Mouse (Mus musculus): ENCODE data around the gene Ihh. TPM values are rescaled to one million over a fixed set of nuclear protein-coding genes. Genes with fewer than 3 reads are reported as not detected.

Gene Ihh
- polyA plus RNA-seq, 1 experiment from 2014 or later = 0.17 TPM

DNA sequence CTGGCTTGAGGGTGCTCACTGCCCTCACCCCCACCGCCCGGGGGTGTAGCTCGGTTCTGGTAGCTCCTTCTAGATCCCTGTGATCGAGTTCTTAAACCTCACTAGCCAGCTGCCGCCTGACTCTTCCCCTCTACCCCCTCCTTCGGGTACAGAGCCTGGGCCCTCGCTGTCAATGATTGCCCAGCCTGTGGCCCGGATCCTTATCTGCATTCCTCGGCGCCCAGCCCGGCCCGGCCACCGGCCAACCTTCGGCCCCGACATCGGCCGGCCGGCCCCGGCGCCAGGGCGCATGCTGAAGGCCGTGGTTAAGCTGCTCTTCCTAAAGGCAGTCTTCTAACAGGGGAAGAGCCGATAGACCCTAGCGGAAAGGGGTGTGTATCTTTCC lies 1.8 kb downstream of the Ihh start:
- peak overlapping the region; percentile 19 for H3K4me3 ChIP-seq (ENCODE audit: low read length)
- H3K4me2 ChIP-seq (ENCODE audit: low read depth, low read length) = peak overlapping the region; percentile 62; the same call in 1 of the 2 replicates
- no peak overlapping the region for H3K27ac ChIP-seq (ENCODE audit: low read length)
- H3K27me3 ChIP-seq (ENCODE audit: control insufficient read depth, insufficient read depth, low read length) = peaks cover 97% of the 10 kb centered on the region
- 3% methylated on average over 24 of the region's 24 CpGs for WGBS
- H3K9ac ChIP-seq (ENCODE audit: low read length) = no peak overlapping the region
- ATAC-seq (replicated peaks; ENCODE audit: extremely low read depth, insufficient read depth, low FRiP score) = no peak
- no peaks in the 10 kb centered on the region for H3K36me3 ChIP-seq (ENCODE audit: control insufficient read depth, insufficient read depth)
- H3K4me1 ChIP-seq (ENCODE audit: control insufficient read depth, insufficient read depth, low read length) = peaks cover 26% of the 10 kb centered on the region
- no peaks in the 10 kb centered on the region for H3K9me3 ChIP-seq (replicated peaks; ENCODE audit: control insufficient read depth, low read length)

DNA sequence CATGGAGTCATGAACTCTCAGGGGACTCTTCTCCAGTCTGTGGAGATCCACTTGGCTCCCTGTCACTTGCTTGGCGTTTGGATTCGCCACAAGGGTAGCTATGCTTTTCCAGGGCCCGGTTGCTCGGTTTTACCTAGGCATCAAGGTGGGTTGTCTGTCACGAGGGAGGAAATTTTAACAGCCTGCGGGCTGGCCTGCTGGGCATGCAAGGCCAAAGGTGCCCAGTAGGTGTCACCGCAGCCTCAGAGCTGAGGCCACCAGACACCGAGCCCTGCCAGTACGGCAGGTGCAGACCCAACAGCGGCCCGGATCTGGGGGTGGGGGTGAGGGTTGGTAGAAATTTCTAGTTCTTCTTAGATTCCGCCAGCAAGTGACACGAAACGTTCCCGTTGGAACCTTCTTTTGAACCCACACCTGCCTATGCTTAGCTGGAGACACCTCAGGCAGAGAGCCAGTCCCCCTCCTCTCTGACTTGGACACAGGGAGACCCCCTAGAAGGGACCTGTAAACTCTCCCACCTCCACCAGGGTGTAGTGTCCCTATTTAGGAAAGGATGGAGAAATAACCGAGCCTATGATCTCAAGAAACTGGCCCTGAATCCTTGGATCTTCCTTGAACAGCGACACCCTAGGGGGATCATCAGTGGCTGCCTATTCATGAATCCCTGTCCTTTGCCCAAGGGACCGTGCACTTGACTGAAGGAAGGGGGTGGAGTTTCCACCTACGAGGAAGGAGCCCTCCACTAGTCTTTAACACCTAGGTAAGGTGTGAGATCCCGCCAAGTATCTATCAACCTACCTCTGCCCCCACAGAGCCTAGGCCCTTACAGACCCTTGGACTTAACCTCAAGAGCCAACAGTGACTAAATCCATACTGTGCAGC lies 2.4 kb downstream of the Ihh start:
- 0 out of 2 replicates have a peak overlapping the region, but pooled peaks have one; percentile 6 for H3K4me3 ChIP-seq (ENCODE audit: low read length)
- H3K27ac ChIP-seq (ENCODE audit: low read length) = no peak overlapping the region
- peak overlapping the region; percentile 66; the same call in 1 of the 2 replicates for H3K4me2 ChIP-seq (ENCODE audit: low read depth, low read length)
- no peaks in the 10 kb centered on the region for H3K9me3 ChIP-seq (replicated peaks; ENCODE audit: control insufficient read depth, low read length)
- H3K9ac ChIP-seq (ENCODE audit: low read length) = no peak overlapping the region
- no peaks in the 10 kb centered on the region for H3K36me3 ChIP-seq (ENCODE audit: control insufficient read depth, insufficient read depth)
- H3K4me1 ChIP-seq (ENCODE audit: control insufficient read depth, insufficient read depth, low read length) = peaks cover 26% of the 10 kb centered on the region
- ATAC-seq (replicated peaks; ENCODE audit: extremely low read depth, insufficient read depth, low FRiP score) = peak; percentile 49; the same call in 1 of the 2 replicates
- WGBS = 3% methylated on average over 20 of the region's 20 CpGs
- H3K27me3 ChIP-seq (ENCODE audit: control insufficient read depth, insufficient read depth, low read length) = peaks cover 97% of the 10 kb centered on the region

DNA sequence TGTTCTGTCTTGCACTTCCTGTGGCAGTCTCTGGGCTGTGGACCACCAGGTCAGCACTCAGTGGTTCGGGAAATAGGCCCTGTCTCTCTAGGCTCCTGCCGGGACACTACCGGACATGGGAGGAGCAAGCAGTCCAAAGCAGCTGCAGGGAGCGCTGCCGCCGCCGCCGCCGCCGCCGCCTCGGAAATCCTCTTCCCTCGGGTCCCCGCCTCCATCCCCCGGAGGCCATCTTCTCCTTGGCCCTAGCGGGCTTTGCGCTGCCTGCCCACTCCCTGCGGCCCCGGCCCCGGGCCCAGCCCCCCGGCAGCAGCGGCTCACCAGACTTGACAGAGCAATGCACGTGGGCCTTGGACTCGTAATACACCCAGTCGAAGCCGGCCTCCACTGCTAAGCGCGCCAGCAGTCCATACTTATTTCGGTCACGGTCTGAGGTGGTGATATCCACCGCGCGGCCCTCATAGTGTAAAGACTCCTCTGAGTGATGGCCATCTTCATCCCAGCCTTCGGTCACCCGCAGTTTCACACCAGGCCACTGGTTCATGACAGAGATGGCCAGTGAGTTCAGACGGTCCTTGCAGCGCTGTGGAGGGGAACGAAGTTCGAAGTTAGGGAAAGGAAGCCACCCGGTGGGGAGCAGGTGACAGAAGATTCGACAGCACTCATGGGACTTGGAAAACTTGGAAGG lies 3.3 kb downstream of the Ihh start:
- 4% methylated on average over 38 of the region's 41 CpGs for WGBS

DNA sequence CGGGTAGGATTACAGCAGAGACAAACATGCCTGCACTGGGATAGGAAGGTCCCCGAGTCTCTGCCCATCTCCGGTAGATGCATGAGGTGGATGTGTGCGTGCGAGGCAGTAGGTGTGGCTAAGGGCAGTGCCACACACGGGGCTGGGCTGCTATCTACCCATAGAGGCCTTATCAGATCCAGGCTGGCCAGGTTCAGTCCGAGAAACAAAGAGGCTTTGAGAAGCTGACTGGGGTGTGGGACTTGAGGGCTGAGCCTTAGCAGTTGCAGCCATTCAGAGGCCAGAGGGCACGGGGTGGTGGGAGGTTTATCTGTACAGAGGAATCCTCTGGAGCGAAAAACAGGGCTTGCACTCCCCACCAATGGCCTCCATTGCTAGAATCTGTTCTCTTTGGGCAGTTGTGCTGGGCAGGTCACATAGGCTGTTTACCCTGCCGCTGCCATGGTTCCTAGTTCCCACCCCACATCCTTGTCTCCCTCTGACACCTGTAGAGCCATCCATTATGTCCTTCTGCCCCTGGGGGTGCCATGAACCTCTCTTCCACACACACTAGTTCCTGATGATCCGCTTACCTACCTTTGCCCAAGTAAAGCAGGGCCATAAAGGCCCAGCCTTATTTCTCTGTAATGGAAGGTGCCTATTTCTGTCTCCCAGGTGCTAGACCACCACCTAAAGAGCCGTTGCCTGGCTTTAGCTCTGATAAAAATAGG lies 9.7 kb downstream of the Ihh start:
- Histone ChIP-seq H3K4me1 (ENCODE audit: control insufficient read depth, insufficient read depth, low read length) (no peaks in the 10 kb centered on the region), H3K9me3 (replicated peaks; ENCODE audit: control insufficient read depth, low read length) (no peaks in the 10 kb centered on the region), H3K27me3 (ENCODE audit: control insufficient read depth, insufficient read depth, low read length) (peaks cover 47% of the 10 kb centered on the region), H3K9ac (ENCODE audit: low read length) (no peak overlapping the region), H3K27ac (ENCODE audit: low read length) (no peak overlapping the region), H3K4me2 (ENCODE audit: low read depth, low read length) (no peak overlapping the region), H3K36me3 (ENCODE audit: control insufficient read depth, insufficient read depth) (no peaks in the 10 kb centered on the region), H3K4me3 (ENCODE audit: low read length) (no peak overlapping the region)
- 49% methylated on average over 12 of the region's 12 CpGs for WGBS
- no peak for ATAC-seq (replicated peaks; ENCODE audit: extremely low read depth, insufficient read depth, low FRiP score)

More for the DNA sequence above, 3.3 kb downstream of the Ihh start:
- Histone ChIP-seq H3K27ac (ENCODE audit: low read length) (no peak overlapping the region), H3K4me2 (ENCODE audit: low read depth, low read length) (peak overlapping the region; percentile 66), H3K9ac (ENCODE audit: low read length) (0 out of 2 replicates have a peak overlapping the region, but pooled peaks have one; percentile 15), H3K36me3 (ENCODE audit: control insufficient read depth, insufficient read depth) (no peaks in the 10 kb centered on the region), H3K9me3 (replicated peaks; ENCODE audit: control insufficient read depth, low read length) (no peaks in the 10 kb centered on the region), H3K4me1 (ENCODE audit: control insufficient read depth, insufficient read depth, low read length) (peaks cover 26% of the 10 kb centered on the region), H3K27me3 (ENCODE audit: control insufficient read depth, insufficient read depth, low read length) (peaks cover 94% of the 10 kb centered on the region), H3K4me3 (ENCODE audit: low read length) (peak overlapping the region; percentile 48)
- ATAC-seq (replicated peaks; ENCODE audit: extremely low read depth, insufficient read depth, low FRiP score) = no peak

DNA sequence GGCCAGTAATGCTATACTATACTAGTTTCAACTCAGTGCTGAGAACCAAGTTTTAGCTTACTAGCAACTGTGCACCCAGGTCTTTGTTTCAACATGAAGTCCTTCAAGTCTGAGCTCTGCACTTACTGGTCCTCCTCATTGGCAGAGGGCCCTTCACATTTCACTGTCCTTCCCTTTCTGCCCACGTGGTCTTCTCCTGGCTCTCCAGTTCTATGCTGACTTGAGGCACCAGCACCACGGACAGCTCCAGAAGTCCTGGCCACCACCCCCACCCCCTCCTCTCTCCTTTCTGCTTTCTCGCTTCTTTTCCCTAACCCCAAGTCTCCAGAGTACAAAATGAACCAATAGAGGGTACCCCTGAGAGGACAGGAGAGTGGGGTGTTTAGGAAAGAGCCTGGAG lies 11.7 kb downstream of the Ihh start:
- Histone ChIP-seq H3K27me3 (ENCODE audit: control insufficient read depth, insufficient read depth, low read length) (peaks cover 40% of the 10 kb centered on the region), H3K27ac (ENCODE audit: low read length) (no peak overlapping the region), H3K36me3 (ENCODE audit: control insufficient read depth, insufficient read depth) (no peaks in the 10 kb centered on the region), H3K4me3 (ENCODE audit: low read length) (no peak overlapping the region), H3K4me2 (ENCODE audit: low read depth, low read length) (no peak overlapping the region), H3K9ac (ENCODE audit: low read length) (no peak overlapping the region), H3K9me3 (replicated peaks; ENCODE audit: control insufficient read depth, low read length) (no peaks in the 10 kb centered on the region), H3K4me1 (ENCODE audit: control insufficient read depth, insufficient read depth, low read length) (no peaks in the 10 kb centered on the region)
- no peak for ATAC-seq (replicated peaks; ENCODE audit: extremely low read depth, insufficient read depth, low FRiP score)
- 14% methylated on average over 3 of the region's 3 CpGs for WGBS

DNA sequence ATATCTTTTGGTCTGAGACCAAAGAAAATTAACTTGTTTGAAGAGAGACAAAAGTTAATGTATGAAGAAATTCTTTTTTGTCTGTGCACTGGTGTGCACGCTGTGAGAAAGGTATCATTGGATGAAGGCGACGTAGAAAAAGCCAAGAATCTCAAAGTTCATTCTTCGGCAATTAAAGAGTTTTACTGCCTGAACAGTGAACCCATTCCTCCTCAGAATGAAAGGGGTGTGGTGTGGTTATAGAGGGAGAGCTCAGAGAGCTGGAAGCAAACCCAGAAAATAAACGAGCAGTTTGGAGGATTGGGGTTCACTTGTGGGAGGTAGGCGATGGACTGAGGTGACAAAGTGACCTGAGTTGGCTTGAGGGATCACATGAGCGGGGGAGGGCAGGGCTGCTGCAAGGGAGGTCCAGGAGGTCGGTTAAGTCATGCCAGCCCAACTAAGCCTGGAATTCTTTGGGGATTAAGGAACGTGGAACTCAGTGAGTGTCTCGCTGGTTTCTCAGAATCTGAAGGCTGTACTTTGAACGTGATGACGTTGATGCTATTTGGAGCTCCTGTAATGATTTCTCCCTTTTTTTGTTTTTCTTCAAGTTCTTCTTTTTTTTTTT lies 15.1 kb downstream of the Ihh start:
- 40% methylated on average over 12 of the region's 12 CpGs for WGBS
- Histone ChIP-seq H3K27me3 (ENCODE audit: control insufficient read depth, insufficient read depth, low read length) (peaks cover 41% of the 10 kb centered on the region), H3K27ac (ENCODE audit: low read length) (no peak overlapping the region), H3K9ac (ENCODE audit: low read length) (no peak overlapping the region), H3K4me2 (ENCODE audit: low read depth, low read length) (no peak overlapping the region), H3K4me1 (ENCODE audit: control insufficient read depth, insufficient read depth, low read length) (no peaks in the 10 kb centered on the region), H3K36me3 (ENCODE audit: control insufficient read depth, insufficient read depth) (no peaks in the 10 kb centered on the region), H3K9me3 (replicated peaks; ENCODE audit: control insufficient read depth, low read length) (no peaks in the 10 kb centered on the region), H3K4me3 (ENCODE audit: low read length) (no peak overlapping the region)
- ATAC-seq (replicated peaks; ENCODE audit: extremely low read depth, insufficient read depth, low FRiP score) = no peak

DNA sequence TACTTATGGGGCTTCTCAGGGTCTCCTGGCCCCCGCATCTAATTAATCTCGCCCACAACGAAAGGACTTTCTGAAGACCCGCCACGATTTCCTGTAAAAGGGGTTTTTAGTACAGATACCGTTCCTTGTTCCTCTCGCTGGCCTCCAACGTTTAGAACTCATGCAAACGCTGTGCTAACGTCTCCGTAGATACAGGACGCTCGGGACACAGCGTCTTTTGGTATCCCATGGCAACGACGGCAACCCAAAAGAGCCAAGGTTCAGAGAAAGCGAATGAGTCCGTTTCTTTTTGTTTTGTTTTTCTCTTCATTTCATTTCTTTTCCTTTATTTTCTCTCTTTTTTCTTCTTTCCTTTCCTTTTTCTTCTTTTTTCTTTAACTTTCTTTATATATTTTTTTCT lies 16.1 kb downstream of the Ihh start, which contains the start of gene Cfap65:
Cfap65 (minus strand) TSS at position 198 of the 400 bp plus-strand sequence.
- H3K27ac ChIP-seq (ENCODE audit: low read length) = no peak within 1 kb of the TSS
- ATAC-seq (replicated peaks; ENCODE audit: extremely low read depth, insufficient read depth, low FRiP score) = no peak
- peaks cover 42% of the 10 kb centered on the region for H3K27me3 ChIP-seq (ENCODE audit: control insufficient read depth, insufficient read depth, low read length)
- H3K4me3 ChIP-seq (ENCODE audit: low read length) = no peak within 1 kb of the TSS
- H3K4me2 ChIP-seq (ENCODE audit: low read depth, low read length) = peak within 1 kb of the TSS; percentile 12; the same call in 1 of the 2 replicates
- H3K9me3 ChIP-seq (replicated peaks; ENCODE audit: control insufficient read depth, low read length) = no peaks in the 10 kb centered on the region
- no peak within 1 kb of the TSS for H3K9ac ChIP-seq (ENCODE audit: low read length)
- H3K4me1 ChIP-seq (ENCODE audit: control insufficient read depth, insufficient read depth, low read length) = no peaks in the 10 kb centered on the region
- H3K36me3 ChIP-seq (ENCODE audit: control insufficient read depth, insufficient read depth) = no peaks in the 10 kb centered on the region
- WGBS = 3% methylated on average over 18 of the region's 18 CpGs

DNA sequence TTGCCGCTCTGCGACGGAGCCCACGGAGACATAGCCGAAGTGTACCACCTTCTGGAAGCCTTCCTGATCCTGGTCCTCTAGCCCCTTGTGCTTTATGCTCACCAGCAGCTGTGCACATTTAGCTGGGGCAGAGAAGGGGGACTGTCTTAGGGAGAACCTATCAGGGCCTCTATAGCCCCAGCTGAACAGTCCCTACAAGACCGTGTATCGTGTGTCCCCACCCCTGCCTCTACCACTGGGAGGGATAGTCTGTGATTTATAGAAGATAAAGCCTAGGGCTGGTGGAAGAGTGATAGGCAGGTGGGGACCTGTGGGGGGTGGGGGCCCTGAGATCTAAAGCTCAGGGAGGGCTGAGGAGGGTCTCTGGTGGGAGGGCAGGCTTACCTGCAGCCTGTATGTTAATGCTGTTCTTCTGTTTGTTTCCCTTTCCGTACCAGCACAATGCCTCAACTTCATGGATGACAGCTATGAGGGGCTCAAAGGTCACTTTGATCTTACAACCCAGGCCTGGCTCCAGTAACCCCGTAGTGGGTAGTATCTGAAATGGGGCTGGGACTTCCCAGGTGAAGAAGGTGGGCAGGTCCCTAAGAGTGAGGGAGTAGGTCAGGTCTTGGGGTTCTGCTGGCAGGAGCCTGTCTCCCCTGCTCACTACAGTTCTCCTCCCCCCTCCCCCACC lies 23.7 kb downstream of the Ihh start:
- Histone ChIP-seq H3K27me3 (ENCODE audit: control insufficient read depth, insufficient read depth, low read length) (peaks cover 24% of the 10 kb centered on the region), H3K27ac (ENCODE audit: low read length) (no peak overlapping the region), H3K4me3 (ENCODE audit: low read length) (no peak overlapping the region), H3K36me3 (ENCODE audit: control insufficient read depth, insufficient read depth) (no peaks in the 10 kb centered on the region), H3K4me2 (ENCODE audit: low read depth, low read length) (no peak overlapping the region), H3K4me1 (ENCODE audit: control insufficient read depth, insufficient read depth, low read length) (no peaks in the 10 kb centered on the region), H3K9me3 (replicated peaks; ENCODE audit: control insufficient read depth, low read length) (no peaks in the 10 kb centered on the region), H3K9ac (ENCODE audit: low read length) (no peak overlapping the region)
- ATAC-seq (replicated peaks; ENCODE audit: extremely low read depth, insufficient read depth, low FRiP score) = no peak
- WGBS = 75% methylated on average over 9 of the region's 9 CpGs

Data from heart, embryonic 16.5 days (tissue).